Mouse (Mus musculus) lung, embryonic 14.5 days (tissue): ENCODE measurements around the gene Gm6993. TPM values are rescaled to one million over a fixed set of nuclear protein-coding genes. Genes with fewer than 3 reads are reported as not detected.
A peak's percentile ranks its signal among the peaks of the same experiment; 100 is the strongest.

ENCODE experiments used
- ATAC-seq: fragments of 200-750 bp; cut with Nextera tagmentation; 2 replicates; pipeline ENCODE4 v1.8.0; 2017; ENCODE audit warnings: mild to moderate bottlenecking, moderate TSS enrichment, moderate library complexity; ENCODE audit not compliant: insufficient read depth
- DNase-seq: peaks from one replicate; pipeline ENCODE4 v3.0.0-alpha.2; 2015
- H3K27ac ChIP-seq: fragments of 300-500 bp; sonication (generic); 2 replicates; pipeline ENCODE4 v1.5.1; 2014; ENCODE audit warnings: low read depth, mild to moderate bottlenecking, moderate library complexity
- H3K27me3 ChIP-seq: fragments of 300-500 bp; sonication (generic); 2 replicates; pipeline ENCODE4 v1.6.1; 2014; ENCODE audit warnings: low read length, control low read depth; ENCODE audit not compliant: insufficient read depth
- H3K36me3 ChIP-seq: fragments of 300-500 bp; sonication (generic); 2 replicates; pipeline ENCODE4 v1.6.1; 2014; ENCODE audit warnings: control low read depth; ENCODE audit not compliant: insufficient read depth
- H3K4me1 ChIP-seq: fragments of 300-500 bp; sonication (generic); 2 replicates; pipeline ENCODE4 v1.6.1; 2014; ENCODE audit warnings: antibody characterized with exemption, control low read depth; ENCODE audit not compliant: insufficient read depth
- H3K4me2 ChIP-seq: fragments of 300-500 bp; sonication (generic); 2 replicates; pipeline ENCODE4 v1.6.1; 2014; ENCODE audit warnings: mild to moderate bottlenecking
- H3K4me3 ChIP-seq: fragments of 300-500 bp; sonication (generic); 2 replicates; pipeline ENCODE4 v1.5.1; 2014; ENCODE audit warnings: low read depth, low read length
- H3K9ac ChIP-seq: fragments of 300-500 bp; sonication (generic); 2 replicates; pipeline ENCODE4 v1.6.1; 2014
- H3K9me3 ChIP-seq: fragments of 300-500 bp; sonication (generic); 2 replicates; pipeline ENCODE4 v1.6.1; 2016; ENCODE audit warnings: low read depth, low read length, control low read depth
- CTCF ChIP-seq: IDR thresholded peaks from 2 replicates; pipeline ENCODE4 v1.5.1; 2016; ENCODE audit warnings: antibody characterized with exemption, low read depth
- WGBS: fragments of 180-500 bp; shearing (Covaris S2); extraction: QIAGEN DNeasy Blood & Tissue Kit; methylation state at CpG from one replicate; pipeline ENCODE4 v1.1.7; 2014; 5-methylcytosine and 5-hydroxymethylcytosine counted together
- polyA plus RNA-seq: library from polyadenylated mRNA; unstranded; fragments of >200 nt; fragmentation: Nextera tagmentation; extraction: Ambion mirVana; gene quantifications from 2 replicates; pipeline ENCODE4 v1.2.1, GENCODE M21; 2014

Gm6993 gene
- not detected in 2 replicates for polyA plus RNA-seq

GRCm38 (mm10) chr12:31240470-31240869, at the start of gene Gm6993:
Gene Gm6993, plus strand, starts transcription at chr12:31240770.
- no peak for DNase-seq
- H3K9me3 ChIP-seq = no peaks in the 10 kb centered on the region
- no peak for ATAC-seq
- no peak within 1 kb of the TSS for H3K4me3 ChIP-seq
- H3K9ac ChIP-seq = no peak within 1 kb of the TSS
- H3K27ac ChIP-seq = no peak within 1 kb of the TSS
- no peaks in the 10 kb centered on the region for H3K27me3 ChIP-seq
- TF ChIP-seq CTCF = no peak
- no peaks in the 10 kb centered on the region for H3K4me1 ChIP-seq
- H3K4me2 ChIP-seq = no peak within 1 kb of the TSS
- 89% methylated on average over 5 of the region's 5 CpGs for WGBS
- no peaks in the 10 kb centered on the region for H3K36me3 ChIP-seq

GRCm38 (mm10) chr12:31191329-31191954, 49.1 kb upstream of the Gm6993 start:
- no peak for TF ChIP-seq CTCF
- DNase-seq (peak; percentile 97), ATAC-seq (peak; percentile 99)
- whole genome bisulfite sequencing = 18% methylated on average over 8 of the region's 8 CpGs
- Histone ChIP-seq H3K27me3 (no peaks in the 10 kb centered on the region), H3K36me3 (no peaks in the 10 kb centered on the region), H3K4me1 (peaks cover 18% of the 10 kb centered on the region), H3K4me2 (no peak overlapping the region), H3K9me3 (no peaks in the 10 kb centered on the region), H3K9ac (no peak overlapping the region), H3K4me3 (no peak overlapping the region), H3K27ac (peak overlapping the region; percentile 86)

GRCm38 (mm10) chr12:31202509-31202908, 38.1 kb upstream of the Gm6993 start:
- no peaks in the 10 kb centered on the region for H3K9me3 ChIP-seq
- no peak overlapping the region for H3K4me3 ChIP-seq
- no peak overlapping the region for H3K27ac ChIP-seq
- DNase-seq (no peak), ATAC-seq (no peak)
- no peaks in the 10 kb centered on the region for H3K27me3 ChIP-seq
- 91% methylated on average over 1 of the region's 1 CpGs for WGBS
- no peak overlapping the region for H3K4me2 ChIP-seq
- H3K9ac ChIP-seq = no peak overlapping the region
- no peaks in the 10 kb centered on the region for H3K36me3 ChIP-seq
- no peak for TF ChIP-seq CTCF
- H3K4me1 ChIP-seq = no peaks in the 10 kb centered on the region

- Histone ChIP-seq H3K4me1 (no peaks in the 10 kb centered on the region), H3K4me2 (no peak overlapping the region), H3K27me3 (no peaks in the 10 kb centered on the region), H3K9ac (no peak overlapping the region), H3K4me3 (no peak overlapping the region), H3K36me3 (no peaks in the 10 kb centered on the region), H3K9me3 (no peaks in the 10 kb centered on the region), H3K27ac (0 out of 2 replicates have a peak overlapping the region, but pooled peaks have one; percentile 0)
- peak; percentile 80 for ATAC-seq
- 59% methylated on average over 6 of the region's 6 CpGs for WGBS
- DNase-seq = peak; percentile 66
- TF ChIP-seq CTCF = no peak
Observed at GRCm38 (mm10) chr12:31203746-31204455, 36.7 kb upstream of the Gm6993 start.

GRCm38 (mm10) chr12:31204898-31205297, 35.7 kb upstream of the Gm6993 start:
- DNase-seq (no peak), ATAC-seq (no peak)
- 96% methylated on average over 3 of the region's 3 CpGs for WGBS
- Histone ChIP-seq H3K36me3 (no peaks in the 10 kb centered on the region), H3K9me3 (no peaks in the 10 kb centered on the region), H3K4me2 (no peak overlapping the region), H3K27ac (no peak overlapping the region), H3K9ac (no peak overlapping the region), H3K4me1 (0 out of 2 replicates have a peak, but pooled peaks cover 2% of the 10 kb centered on the region), H3K27me3 (no peaks in the 10 kb centered on the region), H3K4me3 (no peak overlapping the region)
- TF ChIP-seq CTCF = no peak

GRCm38 (mm10) chr12:31205983-31206633, 34.5 kb upstream of the Gm6993 start:
- H3K4me2 ChIP-seq = no peak overlapping the region
- H3K4me1 ChIP-seq = 0 out of 2 replicates have a peak, but pooled peaks cover 2% of the 10 kb centered on the region
- WGBS = 47% methylated on average over 10 of the region's 10 CpGs
- no peak overlapping the region for H3K9ac ChIP-seq
- TF ChIP-seq CTCF = no peak
- H3K4me3 ChIP-seq = no peak overlapping the region
- no peaks in the 10 kb centered on the region for H3K36me3 ChIP-seq
- H3K9me3 ChIP-seq = no peaks in the 10 kb centered on the region
- no peak for ATAC-seq
- no peak for DNase-seq
- H3K27me3 ChIP-seq = no peaks in the 10 kb centered on the region
- H3K27ac ChIP-seq = no peak overlapping the region

- no peak overlapping the region for H3K27ac ChIP-seq
- DNase-seq (no peak), ATAC-seq (no peak)
- no peaks in the 10 kb centered on the region for H3K9me3 ChIP-seq
- H3K4me1 ChIP-seq = peaks cover 2% of the 10 kb centered on the region; the same call in 1 of the 2 replicates
- WGBS = 55% methylated on average over 6 of the region's 6 CpGs
- H3K9ac ChIP-seq = no peak overlapping the region
- H3K4me3 ChIP-seq = no peak overlapping the region
- no peaks in the 10 kb centered on the region for H3K27me3 ChIP-seq
- no peak for TF ChIP-seq CTCF
- H3K4me2 ChIP-seq = no peak overlapping the region
- H3K36me3 ChIP-seq = no peaks in the 10 kb centered on the region
Observed at GRCm38 (mm10) chr12:31208766-31209165, 31.8 kb upstream of the Gm6993 start.
